Mouse (Mus musculus): Measurements from ENCODE around the gene Rras.

DNA sequence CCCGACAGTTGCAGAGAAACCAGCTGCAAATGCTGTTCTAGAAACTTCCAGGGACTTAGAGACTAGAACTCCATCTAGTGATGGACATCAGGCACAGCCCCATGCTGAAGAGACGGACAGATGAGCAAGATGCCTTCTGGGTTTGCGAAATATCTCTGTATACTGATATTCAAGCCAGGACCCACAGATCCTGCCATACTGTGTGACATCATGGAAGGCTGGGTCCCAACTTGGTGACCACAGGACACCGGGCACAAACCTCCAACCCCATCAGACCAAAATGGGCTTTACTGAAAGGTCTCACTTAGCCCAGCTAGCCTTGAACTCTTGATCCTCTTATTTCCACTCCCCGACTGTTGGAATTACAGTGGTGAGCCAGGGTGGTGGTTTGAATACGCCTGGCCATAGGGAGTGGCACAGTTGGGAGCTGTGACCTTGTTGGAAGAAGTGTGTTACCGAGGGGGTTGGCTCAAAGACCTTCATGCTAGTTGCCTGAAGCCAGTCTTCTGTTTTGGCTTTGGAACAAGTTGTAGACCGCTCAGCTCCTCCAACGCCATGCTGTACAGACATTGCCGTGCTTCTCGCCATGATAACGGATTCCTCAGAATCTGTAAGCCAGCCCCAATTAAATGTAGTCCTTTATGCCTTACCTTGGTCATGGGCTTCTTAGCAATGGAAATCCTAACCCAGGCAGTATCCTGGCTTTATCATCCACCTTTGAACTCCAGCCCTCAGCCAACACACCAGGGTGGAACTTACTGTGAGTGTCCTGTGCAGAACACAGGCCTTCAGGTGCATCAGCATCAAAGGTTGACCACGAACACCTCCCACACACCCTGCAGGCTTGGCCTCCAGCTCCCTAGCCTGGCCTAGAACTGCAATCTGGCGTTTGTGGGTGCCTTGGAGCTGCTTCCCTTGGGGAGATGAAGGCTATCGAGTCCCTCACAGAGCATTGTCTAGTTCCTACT lies 6.8 kb downstream of the Rras start:
- TF ChIP-seq POLR2A (IDR thresholded peaks at IDR 0.05; ENCODE audit: control insufficient read depth, low read depth, low read length), result no peak
- TF ChIP-seq CTCF (IDR thresholded peaks at IDR 0.05; ENCODE audit: control insufficient read depth, insufficient read depth, insufficient replicate concordance, low read depth, low read length), result no peak
